ENCODE assay signal across 38 mouse cellular contexts in genomic region chr6:120287279-120287678, GRCm38 (mm10). TPM values are rescaled to one million over a fixed set of nuclear protein-coding genes. Genes with fewer than 3 reads are reported as not detected.
DNase-seq lines count a peak whose midpoint lies in the region; ATAC-seq and TF ChIP-seq lines count a peak whose summit lies in the region.
"Had no signal": no experiment of that assay in that cellular context is flagged by ENCODE, and none has a peak within 500 bp of the region (broad histone marks: within the 10 kb centered on the region; RNA-seq: fewer than 3 reads in every experiment).

No protein-coding gene starts in this region.

- no peak overlapping the region for H3K4me2 ChIP-seq in midbrain, embryonic 14.5 days (ENCODE audit: low read length)
- H3K4me2 ChIP-seq: heart, embryonic 13.5 days; hindbrain, embryonic 15.5 days; limb, embryonic 15.5 days; liver, embryonic 13.5 days; stomach, embryonic 15.5 days had no signal

- 45% methylated on average over 9 of the region's 9 CpGs for WGBS in kidney, adult 2 months
- WGBS in midbrain, embryonic 14.5 days, result 85% methylated on average over 9 of the region's 9 CpGs
- WGBS in midbrain, embryonic 10.5 days, result 83% methylated on average over 9 of the region's 9 CpGs

- TF ChIP-seq CTCF in E14TG2a.4 (conservative IDR thresholded peaks at IDR 0.05; ENCODE audit: low read length), result no peak
- TF ChIP-seq CTCF in kidney, adult 2 months (conservative IDR thresholded peaks at IDR 0.05; ENCODE audit: insufficient read depth, insufficient read length, low read depth, low read length), result no peak

- no peak for TF ChIP-seq POLR2A in kidney, adult 2 months (IDR thresholded peaks at IDR 0.05; ENCODE audit: low read depth, low read length)

- ATAC-seq in midbrain, embryonic 14.5 days (ENCODE audit: low FRiP score, low TSS enrichment), result no peak
- ATAC-seq: forebrain, embryonic 16.5 days; inflammation-experienced regulatory T-cells, adult 6 months; lung, postnatal 0 days; midbrain, embryonic 16.5 days had no signal

- no peak overlapping the region for H3K27ac ChIP-seq in kidney, adult 2 months (ENCODE audit: insufficient read depth, low read depth, low read length)
- H3K27ac ChIP-seq in midbrain, embryonic 14.5 days (replicated peaks; ENCODE audit: low read depth, low read length), result no peak overlapping the region
- H3K27ac ChIP-seq in midbrain, embryonic 10.5 days (replicated peaks), result no peak overlapping the region
- H3K27ac ChIP-seq: heart, adult 2 months; heart, embryonic 13.5 days; hindbrain, embryonic 15.5 days; layer of hippocampus, adult 2 months; limb, embryonic 10.5 days; limb, embryonic 15.5 days; liver, embryonic 13.5 days; macrophage; stomach, embryonic 15.5 days had no signal

- H3K9me3 ChIP-seq in E14TG2a.4 (ENCODE audit: low read length), result no peaks in the 10 kb centered on the region
- H3K9me3 ChIP-seq in midbrain, embryonic 14.5 days (ENCODE audit: control insufficient read depth, low read length), result no peaks in the 10 kb centered on the region
- no peaks in the 10 kb centered on the region for H3K9me3 ChIP-seq in midbrain, embryonic 10.5 days (replicated peaks)
- H3K9me3 ChIP-seq: G1E; heart, embryonic 13.5 days; hindbrain, embryonic 15.5 days; limb, embryonic 10.5 days; limb, embryonic 15.5 days; liver, embryonic 13.5 days; stomach, embryonic 15.5 days had no signal

- H3K4me3 ChIP-seq in E14TG2a.4 (replicated peaks; ENCODE audit: low read length), result peak overlapping the region; percentile 27
- H3K4me3 ChIP-seq in kidney, adult 2 months (ENCODE audit: insufficient read depth, low read depth, low read length), result no peak overlapping the region
- no peak overlapping the region for H3K4me3 ChIP-seq in midbrain, embryonic 14.5 days (replicated peaks; ENCODE audit: low read depth, low read length)
- H3K4me3 ChIP-seq in midbrain, embryonic 10.5 days, result no peak overlapping the region
- H3K4me3 ChIP-seq: erythroblast, embryonic 14.5 days; heart, adult 2 months; heart, embryonic 13.5 days; hindbrain, embryonic 15.5 days; layer of hippocampus, adult 2 months; limb, embryonic 10.5 days; limb, embryonic 15.5 days; liver, embryonic 13.5 days; stomach, embryonic 15.5 days had no signal

- no peak overlapping the region for H3K9ac ChIP-seq in midbrain, embryonic 14.5 days (replicated peaks; ENCODE audit: low read length)
- H3K9ac ChIP-seq: heart, embryonic 13.5 days; hindbrain, embryonic 15.5 days; limb, embryonic 15.5 days; liver, embryonic 13.5 days; stomach, embryonic 15.5 days had no signal

- no peaks in the 10 kb centered on the region for H3K27me3 ChIP-seq in E14TG2a.4 (ENCODE audit: insufficient read depth, low read length)
- no peaks in the 10 kb centered on the region for H3K27me3 ChIP-seq in kidney, adult 2 months (replicated peaks; ENCODE audit: control insufficient read depth, insufficient read depth, low read length)
- no peaks in the 10 kb centered on the region for H3K27me3 ChIP-seq in midbrain, embryonic 14.5 days (ENCODE audit: control insufficient read depth, insufficient read depth, low read length)
- peaks cover 14% of the 10 kb centered on the region for H3K27me3 ChIP-seq in midbrain, embryonic 10.5 days (ENCODE audit: low read depth, poor library complexity, severe bottlenecking)
- H3K27me3 ChIP-seq: CH12.LX; limb, embryonic 15.5 days; stomach, embryonic 15.5 days had no signal

- H3K36me3 ChIP-seq in E14TG2a.4 (ENCODE audit: insufficient read depth, low read length), result peaks cover 24% of the 10 kb centered on the region
- no peaks in the 10 kb centered on the region for H3K36me3 ChIP-seq in kidney, adult 2 months (ENCODE audit: control insufficient read depth, insufficient read depth, low read length)
- no peaks in the 10 kb centered on the region for H3K36me3 ChIP-seq in midbrain, embryonic 14.5 days (ENCODE audit: control insufficient read depth, insufficient read depth, low read length)
- no peaks in the 10 kb centered on the region for H3K36me3 ChIP-seq in midbrain, embryonic 10.5 days
- H3K36me3 ChIP-seq: G1E; heart, embryonic 13.5 days; hindbrain, embryonic 15.5 days; limb, embryonic 10.5 days; limb, embryonic 15.5 days; liver, embryonic 13.5 days; stomach, embryonic 15.5 days had no signal

- peak; percentile 59 to 76 for DNase-seq in adrenal gland, adult (ENCODE audit: inconsistent age in 2 of 2, low spot score in 1 of 2)
- DNase-seq in adrenal gland, postnatal 4 days (ENCODE audit: low spot score in 2 of 2), result no peak
- DNase-seq in kidney, adult 2 months, result peak; percentile 50
- peak; percentile 33 for DNase-seq in kidney, postnatal 14 days
- DNase-seq in midbrain, embryonic 14.5 days, result no peak
- no peak for DNase-seq in layer of hippocampus, postnatal 36 days
- DNase-seq in midbrain, embryonic 10.5 days (ENCODE audit: low spot score), result no peak
- DNase-seq: cerebellum, adult 2 months; cerebellum, postnatal 14 days; heart, adult 2 months; heart, postnatal 10 days; liver, embryonic 13.5 days; lung, adult 18-20 months; right cerebral cortex, postnatal 25 days; thymus, postnatal 14 days had no signal

- peaks cover 82% of the 10 kb centered on the region for H3K4me1 ChIP-seq in E14TG2a.4 (replicated peaks; ENCODE audit: low read depth, low read length)
- H3K4me1 ChIP-seq in kidney, adult 2 months (ENCODE audit: control insufficient read depth, insufficient read depth, low read length), result no peaks in the 10 kb centered on the region
- no peaks in the 10 kb centered on the region for H3K4me1 ChIP-seq in midbrain, embryonic 14.5 days (ENCODE audit: control insufficient read depth, insufficient read depth, low read length)
- H3K4me1 ChIP-seq in midbrain, embryonic 10.5 days, result no peaks in the 10 kb centered on the region
- H3K4me1 ChIP-seq: heart, embryonic 13.5 days; hindbrain, embryonic 15.5 days; limb, embryonic 15.5 days; liver, embryonic 13.5 days; stomach, embryonic 15.5 days had no signal

RNA-seq across cellular contexts. Expression of gene D330020A13Rik, which starts 6.9 kb away (rescaled TPM):
- under 1 TPM in 1 of 2 experiments, not detected in 1; 0.48 TPM for total RNA-seq in adrenal gland, postnatal 4 days (2021)
- polyA plus RNA-seq in kidney, adult 2 months (2012; rRNA removed), result 0.09 and 0.22 TPM in 2 replicates
- polyA plus RNA-seq in midbrain, embryonic 14.5 days (2014; fragmentation: Nextera tagmentation; extraction: Ambion mirVana), result 0.20 TPM in 1 of 2 replicates, not detected in the other
- not detected for total RNA-seq in layer of hippocampus, postnatal 36 days (2021)
- not detected in 2 replicates for polyA plus RNA-seq in midbrain, embryonic 10.5 days (2016; fragmentation: Nextera tagmentation; extraction: Ambion mirVana)
- total RNA-seq: CH12.LX; G1E; gastrocnemius, adult 8-10 months; heart, adult 2 months; heart, postnatal 10 days; hematopoietic stem cell, adult 5-6 weeks; layer of hippocampus, adult 2 months; layer of hippocampus, postnatal 25 days; left cerebral cortex, postnatal 10 days; neutrophil, adult 5-6 weeks had no signal
- polyA plus RNA-seq: cortical plate, adult 2 months; erythroblast, embryonic 14.5 days; forebrain, embryonic 11.5 days; forebrain, embryonic 16.5 days; G1E; heart, adult 2 months; heart, embryonic 13.5 days; inflammation-experienced regulatory T-cells, adult 6 months; limb, embryonic 10.5 days; liver, embryonic 13.5 days; lung, postnatal 0 days; macrophage; midbrain, embryonic 16.5 days; neural tube, embryonic 11.5 days had no signal

RNA-seq across cellular contexts. Expression of gene B4galnt3, which starts 7.1 kb away (rescaled TPM):
- 1 to 10 TPM; 6.7 to 8.7 TPM for total RNA-seq in adrenal gland, postnatal 4 days (2021)
- polyA plus RNA-seq in kidney, adult 2 months (2012; rRNA removed), result 28.9 and 35.3 TPM in 2 replicates
- 0.15 TPM in 1 of 2 replicates, not detected in the other for polyA plus RNA-seq in midbrain, embryonic 14.5 days (2014; fragmentation: Nextera tagmentation; extraction: Ambion mirVana)
- total RNA-seq in layer of hippocampus, postnatal 36 days (2021), result under 1 TPM; 0.40 to 0.51 TPM
- 0.05 and 0.11 TPM in 2 replicates for polyA plus RNA-seq in midbrain, embryonic 10.5 days (2016; fragmentation: Nextera tagmentation; extraction: Ambion mirVana)
- total RNA-seq: G1E; hematopoietic stem cell, adult 5-6 weeks; neutrophil, adult 5-6 weeks had no signal
- polyA plus RNA-seq: forebrain, embryonic 11.5 days; G1E; lung, postnatal 0 days; macrophage had no signal

Comparison
In these comparisons a context has a peak if more than half of its experiments do, and no peak if none do; other contexts are left out.
1. DNase-seq: peak in adrenal gland, adult (2 of 2), kidney, adult 2 months (single experiment) and kidney, postnatal 14 days (single experiment); none in adrenal gland, postnatal 4 days (0 of 2), midbrain, embryonic 14.5 days (single experiment), layer of hippocampus, postnatal 36 days (0 of 2) and midbrain, embryonic 10.5 days (single experiment).
2. RNA of gene B4galnt3, which starts 7.1 kb away (polyA plus RNA-seq): 28.9 to 35.3 TPM in kidney, adult 2 months; 0.05 to 0.11 TPM in midbrain, embryonic 10.5 days and 0.15 TPM in midbrain, embryonic 14.5 days; every median in the first group is over 10 times any median in the second.